Comparison of ENCODE assay signal across 25 mouse cellular contexts in genomic region chr8:118363781-118364180, GRCm38 (mm10).
DNase-seq lines count a peak whose midpoint lies in the region; ATAC-seq lines count a peak whose summit lies in the region.
"Had no signal": no experiment of that assay in that cellular context is flagged by ENCODE, and none has a peak within 500 bp of the region (broad histone marks: within the 10 kb centered on the region; RNA-seq: fewer than 3 reads in every experiment).

No protein-coding gene starts in this region.

- H3K9me3 ChIP-seq in forebrain, embryonic 15.5 days = no peaks in the 10 kb centered on the region
- H3K9me3 ChIP-seq in forebrain, embryonic 12.5 days = no peaks in the 10 kb centered on the region
- H3K9me3 ChIP-seq: embryonic facial prominence, embryonic 10.5 days; embryonic facial prominence, embryonic 13.5 days; hindbrain, embryonic 12.5 days; intestine, embryonic 15.5 days had no signal

- H3K9ac ChIP-seq in forebrain, embryonic 15.5 days (replicated peaks) = no peak overlapping the region
- H3K9ac ChIP-seq in forebrain, embryonic 12.5 days = no peak overlapping the region
- H3K9ac ChIP-seq: embryonic facial prominence, embryonic 13.5 days; hindbrain, embryonic 12.5 days; intestine, embryonic 15.5 days had no signal

- H3K36me3 ChIP-seq in forebrain, embryonic 15.5 days = no peaks in the 10 kb centered on the region
- H3K36me3 ChIP-seq in forebrain, embryonic 12.5 days (replicated peaks) = no peaks in the 10 kb centered on the region
- H3K36me3 ChIP-seq: embryonic facial prominence, embryonic 10.5 days; embryonic facial prominence, embryonic 13.5 days; hindbrain, embryonic 12.5 days; intestine, embryonic 15.5 days had no signal

- no peak overlapping the region for H3K4me2 ChIP-seq in forebrain, embryonic 15.5 days (replicated peaks)
- no peak overlapping the region for H3K4me2 ChIP-seq in forebrain, embryonic 12.5 days
- H3K4me2 ChIP-seq: embryonic facial prominence, embryonic 13.5 days; heart, embryonic 11.5 days; hindbrain, embryonic 12.5 days; intestine, embryonic 15.5 days had no signal

- peak; percentile 26 to 47 for DNase-seq in cerebellum, postnatal 10 days
- no peak for DNase-seq in cerebellum, postnatal 14 days
- DNase-seq in retina, postnatal 1 day = peak; percentile 28
- DNase-seq in retina, embryonic 14.5 days (ENCODE audit: low spot score) = no peak
- no peak for DNase-seq in adrenal gland, postnatal 10 days
- no peak for DNase-seq in yolk sac, embryonic 10.5 days (ENCODE audit: low spot score)
- DNase-seq: adrenal gland, postnatal 14 days; cerebellum, adult 11-12 months; cerebellum, adult 9-10 months; cerebellum, postnatal 36 days; embryo, embryonic 11 days; gastrocnemius, adult 2 months; gastrocnemius, postnatal 14 days; heart, adult 11 months; kidney, adult 11 months; kidney, adult 8-10 months had no signal

- 38% methylated on average over 3 of the region's 3 CpGs for WGBS in forebrain, embryonic 15.5 days
- WGBS in forebrain, embryonic 12.5 days = 65% methylated on average over 3 of the region's 3 CpGs

- H3K27ac ChIP-seq in forebrain, embryonic 15.5 days (replicated peaks) = peak overlapping the region; percentile 43; the same call in 1 of the 2 replicates
- no peak overlapping the region for H3K27ac ChIP-seq in forebrain, embryonic 12.5 days
- H3K27ac ChIP-seq: embryonic facial prominence, embryonic 10.5 days; embryonic facial prominence, embryonic 13.5 days; hindbrain, embryonic 12.5 days; intestine, embryonic 15.5 days had no signal

- H3K4me3 ChIP-seq in forebrain, embryonic 15.5 days = no peak overlapping the region
- no peak overlapping the region for H3K4me3 ChIP-seq in forebrain, embryonic 12.5 days (replicated peaks)
- H3K4me3 ChIP-seq: embryonic facial prominence, embryonic 10.5 days; embryonic facial prominence, embryonic 13.5 days; erythroblast, embryonic 14.5 days; gastrocnemius, adult 2 months; hindbrain, embryonic 12.5 days; intestine, embryonic 15.5 days had no signal

- ATAC-seq in forebrain, embryonic 15.5 days (replicated peaks) = peak; percentile 61; the same call in 1 of the 2 replicates
- ATAC-seq in forebrain, embryonic 12.5 days (ENCODE audit: low FRiP score) = no peak
- ATAC-seq: intestine, embryonic 15.5 days; Patski had no signal

- peaks cover 26% of the 10 kb centered on the region for H3K4me1 ChIP-seq in forebrain, embryonic 15.5 days
- H3K4me1 ChIP-seq in forebrain, embryonic 12.5 days = peaks cover 7% of the 10 kb centered on the region; the same call in 1 of the 2 replicates
- H3K4me1 ChIP-seq: embryonic facial prominence, embryonic 13.5 days; hindbrain, embryonic 12.5 days had no signal

- H3K27me3 ChIP-seq in forebrain, embryonic 15.5 days = no peaks in the 10 kb centered on the region
- H3K27me3 ChIP-seq in forebrain, embryonic 12.5 days = no peaks in the 10 kb centered on the region
- H3K27me3 ChIP-seq: embryonic facial prominence, embryonic 13.5 days; hindbrain, embryonic 12.5 days; intestine, embryonic 15.5 days; Patski had no signal

Comparison
In these comparisons a context has a peak if more than half of its experiments do, and no peak if none do; other contexts are left out.
1. DNase-seq: peak in cerebellum, postnatal 10 days (2 of 2) and retina, postnatal 1 day (single experiment); none in cerebellum, postnatal 14 days (0 of 2), retina, embryonic 14.5 days (single experiment), adrenal gland, postnatal 10 days (single experiment) and yolk sac, embryonic 10.5 days (single experiment).